Mouse (Mus musculus) large intestine, adult 2 months (tissue): ENCODE measurements around the gene Clasp2. TPM values are rescaled to one million over a fixed set of nuclear protein-coding genes. Genes with fewer than 3 reads are reported as not detected.
"Not testable (repeated sequence)": the region's sequence is repeated elsewhere in the genome, so short reads cannot be mapped to it uniquely, and the experiment has no call there.

Experiments used
- DNase-seq: peaks from one replicate; pipeline ENCODE4 v3.0.0-alpha.2; 2012; ENCODE audit warnings: low read depth, low spot score
- WGBS: fragments of 180-500 bp; shearing (Covaris S2); methylation state at CpG from one replicate; pipeline ENCODE4 v1.1.7; 2018; 5-methylcytosine and 5-hydroxymethylcytosine counted together
- polyA plus RNA-seq: library from polyadenylated mRNA; depleted of rRNA; stranded (reverse); fragments of >200 nt; gene quantifications from 2 replicates; pipeline ENCODE4 v1.2.3, GENCODE M21; 2012

Clasp2 gene
- polyA plus RNA-seq, 1 experiment, result 3.5 TPM

GRCm38 (mm10) chr9:113749356-113749755 lies 8.1 kb downstream of the Clasp2 start:
- DNase-seq, result no peak
- 13% methylated on average over 7 of the region's 7 CpGs for WGBS

- DNase-seq, result no peak
- WGBS, result 92% methylated on average over 15 of the region's 15 CpGs
These were observed 14.8 kb downstream of the Clasp2 start for GRCm38 (mm10) chr9:113755888-113756719.

GRCm38 (mm10) chr9:113758472-113758871 lies 17.2 kb downstream of the Clasp2 start:
- 93% methylated on average over 10 of the region's 10 CpGs for WGBS

GRCm38 (mm10) chr9:113759684-113760083 lies 18.4 kb downstream of the Clasp2 start:
- no peak for DNase-seq

More at GRCm38 (mm10) chr9:113758472-113758871, 17.2 kb downstream of the Clasp2 start:
- no peak for DNase-seq

GRCm38 (mm10) chr9:113762389-113762788 lies 21.1 kb downstream of the Clasp2 start:
- WGBS, result 40% methylated on average over 6 of the region's 6 CpGs

More at GRCm38 (mm10) chr9:113759684-113760083, 18.4 kb downstream of the Clasp2 start:
- WGBS, result 100% methylated on average over 1 of the region's 1 CpGs

GRCm38 (mm10) chr9:113763123-113763522 lies 21.9 kb downstream of the Clasp2 start:
- WGBS, result 34% methylated on average over 4 of the region's 4 CpGs
- no peak for DNase-seq

More at GRCm38 (mm10) chr9:113762389-113762788, 21.1 kb downstream of the Clasp2 start:
- no peak for DNase-seq

- WGBS, result 75% methylated on average over 4 of the region's 4 CpGs
- DNase-seq, result no peak
These were observed 29.4 kb downstream of the Clasp2 start for GRCm38 (mm10) chr9:113770640-113771039.

GRCm38 (mm10) chr9:113780863-113781262 lies 39.6 kb downstream of the Clasp2 start:
- DNase-seq, result no peak
- 79% methylated on average over 3 of the region's 3 CpGs for WGBS

GRCm38 (mm10) chr9:113782362-113783005 lies 41.2 kb downstream of the Clasp2 start:
- 28% methylated on average over 4 of the region's 4 CpGs for WGBS
- no peak for DNase-seq

- no peak for DNase-seq
- 55% methylated on average over 5 of the region's 5 CpGs for WGBS
These were observed 42.4 kb downstream of the Clasp2 start for GRCm38 (mm10) chr9:113783674-113784073.

- DNase-seq, result not testable (repeated sequence)
- 74% methylated on average over 6 of the region's 6 CpGs for WGBS
These were observed 48.0 kb downstream of the Clasp2 start for GRCm38 (mm10) chr9:113789283-113789682.

GRCm38 (mm10) chr9:113792651-113793512 lies 51.6 kb downstream of the Clasp2 start:
- WGBS, result 25% methylated on average over 17 of the region's 17 CpGs
- DNase-seq, result no peak

- WGBS, result 62% methylated on average over 3 of the region's 3 CpGs
- no peak for DNase-seq
These were observed 52.2 kb downstream of the Clasp2 start for GRCm38 (mm10) chr9:113793513-113793905.

GRCm38 (mm10) chr9:113793966-113794365 lies 52.7 kb downstream of the Clasp2 start:
- WGBS, result 71% methylated on average over 2 of the region's 2 CpGs

GRCm38 (mm10) chr9:113797206-113797605 lies 55.9 kb downstream of the Clasp2 start:
- 84% methylated on average over 5 of the region's 5 CpGs for WGBS

More at GRCm38 (mm10) chr9:113793966-113794365, 52.7 kb downstream of the Clasp2 start:
- DNase-seq, result no peak

GRCm38 (mm10) chr9:113800671-113801070 lies 59.4 kb downstream of the Clasp2 start:
- DNase-seq, result no peak
- 79% methylated on average over 3 of the region's 3 CpGs for WGBS

More at GRCm38 (mm10) chr9:113797206-113797605, 55.9 kb downstream of the Clasp2 start:
- DNase-seq, result no peak

- WGBS, result 77% methylated on average over 3 of the region's 3 CpGs
These were observed 61.5 kb downstream of the Clasp2 start for GRCm38 (mm10) chr9:113802734-113803133.

GRCm38 (mm10) chr9:113803751-113804150 lies 62.5 kb downstream of the Clasp2 start:
- no peak for DNase-seq
- WGBS, result 79% methylated on average over 2 of the region's 2 CpGs

More at GRCm38 (mm10) chr9:113802734-113803133, 61.5 kb downstream of the Clasp2 start:
- DNase-seq, result no peak

GRCm38 (mm10) chr9:113805359-113805758 lies 64.1 kb downstream of the Clasp2 start:
- DNase-seq, result no peak
- 95% methylated on average over 1 of the region's 1 CpGs for WGBS

GRCm38 (mm10) chr9:113811327-113811726 lies 70.1 kb downstream of the Clasp2 start:
- WGBS, result 68% methylated on average over 1 of the region's 1 CpGs
- DNase-seq, result no peak
